Mouse (Mus musculus) left cerebral cortex, postnatal 4 days (tissue): ENCODE measurements around the gene Aldh3b1. TPM values are rescaled to one million over a fixed set of nuclear protein-coding genes. Genes with fewer than 3 reads are reported as not detected.

ENCODE experiments used
- DNase-seq: peaks from one replicate; pipeline ENCODE4 v3.0.0-alpha.2; 2022
- intact Hi-C: fragments of 180-260 bp; cut with DNase I; formaldehyde crosslinking; loops from one replicate; pipeline ENCODE4 v1.15.1; 2025
- total RNA-seq, 2 experiments: library from RNA; stranded (reverse); gene quantifications; 2 replicates each; pipeline ENCODE4 v1.2.3; 2021

Aldh3b1 gene
- total RNA-seq, 2 experiments from 2014 or later, result 1.5 to 1.9 TPM

DNA sequence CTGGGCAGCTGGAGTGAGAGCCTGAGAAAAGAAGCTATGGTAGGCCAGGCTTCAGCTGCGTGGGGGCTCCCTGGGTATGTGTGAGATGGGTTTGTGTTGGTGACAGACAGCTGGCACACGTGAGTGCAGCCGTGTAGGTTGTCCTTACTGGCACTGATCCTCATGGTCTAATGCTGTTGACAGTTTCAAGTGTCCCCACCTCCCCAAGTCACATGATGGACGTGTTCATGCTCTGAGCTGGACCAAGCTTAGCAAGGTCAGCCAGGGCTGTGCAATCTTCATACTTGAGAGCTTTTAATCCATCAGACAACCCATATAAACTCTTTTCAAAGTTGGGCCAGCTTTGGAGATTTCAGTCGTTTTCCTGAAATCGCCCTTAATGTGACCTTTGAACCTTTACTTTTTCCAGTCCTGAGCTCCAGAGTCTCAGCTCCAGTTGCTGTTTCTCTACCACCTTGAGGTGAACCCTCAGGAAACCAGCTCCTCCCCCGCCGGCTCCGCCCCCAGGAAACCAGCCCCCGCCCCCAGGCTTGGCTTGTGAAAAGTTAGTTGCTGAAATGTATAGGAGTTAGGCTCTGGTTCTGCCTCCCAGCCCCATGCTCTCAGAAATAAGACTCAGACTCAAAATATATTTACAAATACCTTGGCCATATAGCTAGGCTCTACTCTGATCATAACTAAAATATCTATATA lies 16.4 kb upstream of the Aldh3b1 start:
- intact Hi-C loops, result no loop called here
- no peak for DNase-seq

DNA sequence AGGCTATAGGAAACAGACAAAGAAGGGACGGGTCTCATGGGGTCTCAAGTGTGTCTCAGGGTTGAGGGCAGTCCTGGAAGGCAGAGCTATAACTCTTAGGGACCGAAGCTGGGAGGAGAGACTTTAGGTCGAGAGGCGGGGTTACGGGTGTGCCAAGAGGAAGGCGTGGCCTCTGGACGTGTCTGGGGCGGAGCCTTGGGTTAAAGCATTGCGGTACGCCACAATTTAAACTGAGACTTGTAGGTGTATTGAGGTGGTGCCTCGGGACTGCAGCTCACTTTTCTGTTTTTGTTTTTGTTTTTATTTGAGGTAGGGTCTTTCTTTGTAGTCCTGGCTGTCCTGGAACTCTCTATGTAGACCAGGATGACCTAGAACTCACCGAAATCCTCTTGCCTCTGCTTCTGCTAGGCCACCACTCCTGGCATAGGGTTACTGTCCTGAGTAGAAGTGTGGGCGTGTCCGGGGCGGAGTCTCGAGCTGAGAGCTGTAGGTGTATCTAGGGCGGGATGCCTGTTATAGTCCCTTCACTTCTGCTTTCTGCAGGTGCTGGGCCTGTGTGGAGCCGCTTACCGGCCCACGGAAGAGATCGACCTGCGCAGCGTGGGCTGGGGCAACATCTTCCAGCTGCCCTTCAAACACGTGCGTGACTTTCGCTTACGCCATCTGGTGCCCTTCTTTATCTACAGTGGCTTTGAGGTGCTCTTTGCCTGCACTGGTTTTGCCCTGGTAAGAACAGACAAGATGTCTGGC lies 13.6 kb upstream of the Aldh3b1 start:
- intact Hi-C loops, result no loop called here
- DNase-seq, result no peak

DNA sequence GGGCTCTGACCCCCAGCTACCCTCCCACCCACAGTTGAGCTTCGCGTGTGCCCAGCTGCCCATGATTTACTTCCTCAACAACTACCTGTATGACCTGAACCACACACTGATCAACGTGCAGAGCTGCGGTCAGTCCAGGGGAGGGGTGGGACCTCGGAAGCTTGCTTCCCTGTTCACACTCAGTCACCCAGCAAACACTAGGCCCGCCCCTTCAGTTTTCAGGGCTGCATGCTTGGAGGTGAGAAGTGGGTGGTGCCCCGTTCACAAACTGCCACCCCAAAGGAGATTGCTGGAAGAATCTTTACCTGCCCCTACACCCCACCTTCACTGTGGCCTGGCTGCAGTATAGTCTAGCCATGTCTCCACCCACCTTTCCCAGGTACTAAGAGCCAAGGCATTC lies 12.7 kb upstream of the Aldh3b1 start:
- DNase-seq, result no peak
- intact Hi-C loops, result no loop called here

DNA sequence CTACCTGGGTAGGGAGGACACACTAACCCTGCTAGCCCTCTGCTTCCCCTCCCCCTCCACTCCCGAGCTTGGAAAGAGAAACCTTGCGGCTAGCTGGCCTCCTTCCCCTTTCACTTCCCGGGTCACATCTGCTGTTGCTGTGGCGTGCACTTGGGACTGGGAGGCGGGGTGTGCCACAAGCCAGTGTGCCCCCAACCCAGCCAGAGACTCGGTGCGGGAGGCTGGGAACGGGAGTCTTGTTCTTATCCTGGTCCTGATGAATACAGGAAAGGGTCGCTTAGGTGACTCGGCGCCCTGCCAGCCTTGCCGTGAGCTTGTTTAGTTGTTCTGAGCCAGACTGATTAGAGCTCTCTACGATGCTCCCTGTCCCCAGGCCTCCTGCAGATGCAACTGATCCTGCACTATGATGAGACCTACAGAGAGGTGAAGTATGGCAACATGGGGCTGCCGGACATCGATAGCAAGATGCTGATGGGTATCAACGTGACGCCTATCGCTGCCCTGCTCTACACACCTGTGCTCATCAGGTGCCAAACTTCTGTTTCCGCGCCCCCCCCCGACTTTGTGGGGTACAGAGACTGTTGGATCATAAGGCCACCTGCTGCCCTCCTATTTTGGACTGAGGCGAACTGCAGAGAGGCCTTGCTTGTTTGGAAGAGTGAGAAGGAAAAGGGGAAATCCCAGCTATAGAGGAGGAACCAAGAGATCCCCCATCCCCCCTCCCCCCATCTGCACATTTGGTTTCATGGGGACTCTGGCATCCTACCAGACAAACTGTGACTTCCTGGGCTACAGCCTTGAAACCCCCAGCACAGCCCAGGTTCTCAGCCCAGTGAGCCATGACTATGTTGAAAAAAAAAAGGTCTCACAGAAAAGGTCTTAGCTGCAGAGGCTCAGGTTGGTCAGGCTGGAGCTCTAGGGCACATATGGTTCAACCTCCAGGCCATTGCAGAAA lies 6.6 kb upstream of the Aldh3b1 start:
- intact Hi-C loops, result no loop called here
- DNase-seq, result peak; percentile 41

DNA sequence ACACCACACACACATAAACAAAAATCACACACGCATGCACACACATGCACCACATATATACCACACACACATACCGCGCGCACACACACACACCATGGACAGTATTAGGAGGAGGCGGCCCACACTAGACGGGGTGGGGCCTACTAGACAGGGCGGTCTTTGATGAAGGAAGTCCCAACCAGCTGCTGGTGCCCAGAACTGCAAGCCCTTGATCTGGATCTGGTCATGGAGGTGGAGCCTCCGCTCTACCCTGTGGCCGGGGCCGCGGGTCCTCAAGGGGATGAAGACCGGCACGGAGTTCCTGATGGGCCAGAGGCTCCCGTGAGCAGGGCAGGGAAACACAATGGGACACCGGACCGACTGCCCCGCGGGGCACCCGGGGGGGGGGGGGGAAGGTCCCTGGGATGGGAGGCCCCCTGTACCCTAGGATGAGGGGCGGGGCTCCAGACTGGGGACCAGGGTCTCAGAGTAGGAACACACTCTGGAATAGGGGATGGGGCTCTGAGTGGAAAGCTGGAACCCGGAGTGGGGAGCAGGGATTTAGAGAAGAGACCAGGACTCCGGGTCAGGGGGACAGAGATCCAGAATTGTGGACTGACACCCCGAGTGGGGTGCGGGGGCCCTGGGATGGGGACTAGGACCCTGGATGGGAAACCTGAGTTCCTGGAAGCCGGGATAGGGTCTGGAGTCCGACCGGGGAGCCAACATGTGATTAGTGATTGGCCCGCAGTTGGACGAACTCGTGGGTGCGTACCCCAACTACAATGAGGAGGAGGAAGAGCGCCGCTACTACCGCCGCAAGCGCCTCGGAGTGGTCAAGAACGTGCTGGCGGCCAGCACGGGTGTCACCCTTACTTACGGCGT lies 5.7 kb upstream of the Aldh3b1 start, which contains the start of gene Unc93b1:
Unc93b1 (plus strand) TSS at position 155 of the 864 bp plus-strand sequence.
- DNase-seq, result no peak
- intact Hi-C loops, result no loop called here

DNA sequence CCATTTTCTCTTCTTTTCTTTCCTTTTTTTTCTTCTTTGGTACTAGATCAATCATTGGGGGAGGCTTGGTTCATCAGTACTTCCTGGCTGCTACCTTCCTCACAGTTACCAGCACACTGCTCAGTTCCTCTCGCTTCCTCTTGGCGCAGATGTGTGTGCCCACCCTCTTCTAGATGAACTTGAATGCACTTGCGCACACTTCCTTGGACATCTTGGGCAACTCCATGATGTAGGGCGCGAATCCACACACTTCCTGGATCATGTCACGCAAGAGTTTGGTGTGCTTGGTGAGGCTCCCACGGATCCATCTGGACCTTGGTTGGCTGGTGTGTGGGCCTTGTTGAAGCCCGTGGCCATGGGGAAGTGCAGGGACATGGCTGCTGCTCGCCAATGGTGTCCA lies 2.1 kb upstream of the Aldh3b1 start:
- no peak for DNase-seq

DNA sequence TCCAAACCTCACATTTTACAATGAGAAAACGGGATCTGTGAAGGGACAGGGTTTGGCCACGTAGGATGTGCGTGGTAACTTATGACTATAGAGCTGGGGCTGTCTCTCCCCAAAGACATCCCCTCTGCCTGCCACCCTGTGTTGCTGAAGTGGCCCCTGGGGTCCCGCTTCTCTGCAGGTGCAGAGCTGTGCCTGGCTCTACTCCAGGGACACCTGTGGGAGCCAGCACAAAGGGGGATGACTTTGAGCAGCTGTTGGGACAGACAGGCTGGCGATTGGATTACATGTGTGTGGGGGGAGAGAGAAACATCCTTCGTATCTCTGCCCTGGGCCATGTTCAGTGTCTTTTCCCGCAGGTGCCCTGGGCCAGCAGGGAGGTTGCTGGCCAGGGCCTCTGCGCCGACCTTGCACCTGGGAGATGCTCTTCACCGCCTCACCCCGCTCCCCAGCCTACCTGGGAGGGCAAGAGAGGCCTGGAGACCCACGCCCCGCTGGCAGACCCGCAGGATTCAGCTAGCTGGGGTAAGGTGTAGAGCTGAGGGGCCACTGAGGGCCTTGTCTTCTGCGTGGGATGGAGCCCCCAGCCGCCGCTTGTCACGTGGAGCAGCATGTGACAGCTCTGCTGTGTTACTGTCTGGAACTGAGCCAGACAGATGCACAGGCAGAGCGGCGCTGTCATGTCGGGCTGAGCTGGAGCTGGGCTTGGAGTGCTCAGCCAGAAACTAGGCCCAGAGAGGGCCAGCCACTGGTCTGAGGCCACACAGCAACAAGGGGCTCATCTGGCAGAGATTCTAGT lies 852 bp upstream of the Aldh3b1 start:
- intact Hi-C loops, result no loop called here
- no peak for DNase-seq

More for the DNA sequence above, 2.1 kb upstream of the Aldh3b1 start:
- intact Hi-C loops, result no loop called here

DNA sequence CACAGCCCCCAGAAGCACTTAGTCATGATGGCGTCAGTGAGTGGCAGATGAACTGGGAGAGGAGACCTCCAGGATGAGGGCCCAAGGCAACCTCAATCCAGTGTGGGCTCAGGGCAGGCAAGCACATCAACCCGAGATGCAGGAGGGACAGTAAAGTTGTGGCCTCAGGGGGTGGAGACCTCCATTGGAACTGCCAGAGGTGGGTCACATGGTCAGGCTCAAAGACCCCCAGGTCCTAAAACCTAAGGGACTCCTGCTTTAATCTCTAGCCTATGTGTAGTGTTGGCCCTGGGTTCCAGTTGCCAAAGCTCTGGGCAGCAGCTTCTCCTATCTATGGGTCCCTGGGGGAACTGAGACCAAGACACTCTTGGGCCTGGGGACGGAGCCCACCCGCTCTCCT lies 829 bp downstream of the Aldh3b1 start:
- no peak for DNase-seq
- intact Hi-C loops, result no loop called here

DNA sequence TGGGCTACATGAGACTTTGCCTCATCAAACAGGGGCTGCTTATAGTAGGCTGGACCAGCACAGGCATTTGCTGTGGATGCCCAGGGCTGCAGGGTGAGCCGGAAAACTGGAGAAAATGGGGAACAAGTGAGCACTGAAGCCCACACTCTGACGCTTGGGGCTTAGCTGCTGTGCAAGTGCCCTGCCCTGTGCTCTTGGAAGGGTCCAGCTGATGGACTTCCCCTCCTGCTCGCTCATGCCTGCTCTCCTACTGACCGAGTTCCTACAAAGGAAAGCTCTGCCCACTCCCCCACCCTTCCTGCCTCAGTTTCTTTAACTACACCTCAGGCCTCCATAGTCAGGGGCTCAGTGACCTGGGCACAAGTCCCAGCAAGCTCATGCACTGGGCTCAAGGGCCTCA lies 1.6 kb downstream of the Aldh3b1 start:
- intact Hi-C loops, result no loop called here
- no peak for DNase-seq

DNA sequence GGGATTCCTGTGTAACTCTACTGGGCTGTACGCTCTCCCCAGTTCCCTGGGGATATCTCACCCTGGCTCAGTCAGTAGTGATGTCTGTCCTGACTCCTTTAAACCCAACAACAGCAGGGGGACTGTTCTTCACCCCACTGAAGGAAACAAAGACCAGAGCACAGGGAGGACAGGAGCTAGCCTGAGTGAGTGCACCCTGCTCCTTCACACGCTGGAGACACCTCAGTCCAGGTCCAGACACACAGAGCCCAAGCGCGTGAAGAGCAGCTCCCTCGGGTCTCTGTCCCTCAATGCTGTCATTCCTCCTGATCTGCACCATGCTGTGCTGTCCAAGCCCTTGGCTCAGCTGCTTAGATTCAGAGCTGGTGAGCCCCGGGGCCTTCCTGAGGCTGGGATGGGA lies 2.9 kb downstream of the Aldh3b1 start:
- DNase-seq, result no peak
- intact Hi-C loops, result no loop called here

DNA sequence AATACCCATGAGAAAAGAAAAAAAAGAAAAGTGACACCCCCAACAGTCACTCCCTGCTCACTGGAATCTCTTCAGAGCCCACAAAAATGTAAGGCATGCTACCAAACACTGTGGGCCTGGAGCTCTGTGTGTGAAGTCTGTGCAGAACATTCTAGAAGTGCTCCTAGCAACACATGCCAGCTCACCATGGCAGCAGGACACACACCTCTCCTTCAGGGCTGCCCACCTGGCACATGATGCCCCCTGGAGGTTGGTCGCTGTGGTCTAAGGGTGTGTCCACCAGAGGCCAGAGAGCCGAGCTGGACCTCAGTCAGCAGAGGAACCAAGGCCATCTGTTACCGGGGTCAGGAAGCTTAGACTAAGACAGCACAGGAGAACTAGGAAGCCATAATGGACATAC lies 3.3 kb downstream of the Aldh3b1 start:
- intact Hi-C loops, result no loop called here
- DNase-seq, result no peak

DNA sequence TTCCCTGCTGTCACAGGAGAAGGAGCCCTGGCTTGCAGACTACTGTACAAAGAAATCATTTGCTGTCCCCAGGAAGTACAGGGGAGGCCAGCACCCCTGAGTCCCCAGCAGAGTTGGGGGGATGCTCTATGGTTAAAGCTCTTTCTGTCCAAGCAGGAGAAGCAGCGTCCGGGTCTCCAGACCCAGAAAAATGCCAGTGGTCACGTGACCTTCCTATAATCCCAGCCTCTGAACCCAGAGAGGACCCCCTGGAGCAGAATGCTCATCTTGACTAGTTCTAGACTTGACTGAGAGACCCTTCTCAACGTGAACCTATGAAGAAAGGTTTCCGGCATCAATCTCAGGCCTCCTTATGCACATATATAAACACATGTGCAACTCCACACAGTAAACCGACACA lies 3.7 kb downstream of the Aldh3b1 start:
- intact Hi-C loops, result no loop called here
- DNase-seq, result no peak

DNA sequence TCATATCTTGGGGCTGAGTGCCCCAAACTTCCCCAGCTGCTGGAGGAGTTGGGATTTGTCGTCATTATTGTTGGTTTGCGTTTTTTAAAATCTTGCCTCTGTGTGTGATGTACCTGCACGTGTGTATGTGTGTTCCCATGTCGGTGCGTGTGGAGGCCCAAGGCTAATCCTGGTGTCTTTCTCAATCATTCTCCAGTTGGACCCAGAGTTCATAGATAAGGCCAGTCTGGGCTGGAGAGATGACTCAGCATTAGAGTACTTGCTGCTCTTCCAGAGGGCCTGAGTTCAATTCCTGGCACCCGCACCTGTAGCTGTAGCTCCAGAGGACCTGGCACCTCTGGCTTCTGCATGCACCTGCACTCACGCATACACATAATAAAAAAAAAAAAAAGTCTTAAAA lies 4.7 kb downstream of the Aldh3b1 start:
- intact Hi-C loops, result no loop called here
- no peak for DNase-seq

DNA sequence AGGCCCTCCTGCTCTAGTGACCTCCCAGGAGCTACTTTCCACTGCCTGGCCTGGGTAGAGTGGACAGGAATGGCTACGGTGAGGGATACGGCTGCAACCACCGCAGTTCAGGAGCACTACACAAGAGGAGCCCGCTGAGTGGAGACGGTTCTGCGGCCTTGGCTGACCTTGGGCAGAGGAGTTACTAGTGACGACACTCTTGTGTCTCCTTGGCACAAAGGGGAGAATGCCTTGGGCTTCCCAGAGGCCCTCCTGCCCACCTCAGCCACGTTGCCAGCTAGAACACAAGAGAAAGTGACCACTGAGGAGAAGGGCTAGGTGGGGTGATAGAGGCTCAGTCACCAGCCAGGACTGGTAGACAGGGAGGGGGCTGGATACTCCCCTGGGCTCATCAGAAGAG lies 5.4 kb downstream of the Aldh3b1 start:
- DNase-seq, result no peak
- intact Hi-C loops, result no loop called here

DNA sequence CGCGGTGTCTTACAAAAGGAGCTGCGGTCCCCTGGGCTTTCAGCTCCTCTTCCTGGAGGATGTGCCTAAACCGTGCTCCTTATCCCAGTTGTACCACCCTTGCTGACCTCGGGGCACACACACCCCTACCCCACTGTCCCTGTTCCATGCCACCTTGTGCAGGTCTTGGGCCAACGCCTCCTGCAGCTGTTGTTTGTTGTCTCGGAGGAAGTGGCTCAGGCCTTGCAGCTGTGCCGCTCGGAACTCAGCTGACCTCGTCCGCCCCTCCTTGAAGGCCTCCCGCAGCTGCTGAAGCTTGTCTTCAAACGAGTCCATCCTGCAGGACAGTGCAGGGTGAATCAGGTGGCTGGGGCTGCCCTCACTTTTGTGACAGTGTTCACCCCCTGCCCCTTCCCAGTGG lies 6.0 kb downstream of the Aldh3b1 start:
- intact Hi-C loops, result no loop called here
- DNase-seq, result no peak

DNA sequence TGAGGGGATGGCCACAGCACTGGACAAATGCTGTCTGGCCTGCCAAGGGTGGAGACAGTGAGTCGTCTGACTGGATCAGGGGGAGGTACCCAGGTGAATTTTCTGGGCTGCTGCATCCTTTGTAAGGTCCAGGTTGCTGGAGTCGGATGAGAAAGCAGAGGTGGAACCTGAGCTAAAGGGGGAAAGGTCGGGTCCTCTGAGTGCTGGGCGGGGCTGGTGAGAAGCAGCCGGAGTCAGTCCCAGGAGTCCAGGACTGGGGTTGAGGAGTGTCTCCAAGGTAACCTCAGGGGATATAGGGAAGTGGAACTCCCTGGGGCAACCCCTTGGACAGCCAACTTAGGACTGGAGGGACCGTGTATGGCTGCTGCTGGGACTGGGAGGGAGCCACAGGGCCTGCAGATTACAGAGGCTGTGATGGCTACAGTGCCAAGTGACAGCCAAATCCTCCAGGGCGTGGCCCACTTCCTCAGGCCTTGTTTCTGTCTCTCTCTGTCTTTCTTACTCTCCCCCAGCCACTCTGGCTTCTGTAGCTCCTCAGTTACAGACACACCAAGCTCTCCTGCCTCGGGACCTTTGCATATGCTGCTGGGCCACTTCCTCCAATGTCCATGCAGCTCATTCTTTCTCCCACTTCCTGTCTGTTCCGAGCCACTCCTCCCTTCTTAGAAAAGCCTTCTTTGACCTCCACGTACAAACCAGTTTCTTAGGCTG lies 6.8 kb downstream of the Aldh3b1 start:
- intact Hi-C loops, result no loop called here
- DNase-seq, result no peak

DNA sequence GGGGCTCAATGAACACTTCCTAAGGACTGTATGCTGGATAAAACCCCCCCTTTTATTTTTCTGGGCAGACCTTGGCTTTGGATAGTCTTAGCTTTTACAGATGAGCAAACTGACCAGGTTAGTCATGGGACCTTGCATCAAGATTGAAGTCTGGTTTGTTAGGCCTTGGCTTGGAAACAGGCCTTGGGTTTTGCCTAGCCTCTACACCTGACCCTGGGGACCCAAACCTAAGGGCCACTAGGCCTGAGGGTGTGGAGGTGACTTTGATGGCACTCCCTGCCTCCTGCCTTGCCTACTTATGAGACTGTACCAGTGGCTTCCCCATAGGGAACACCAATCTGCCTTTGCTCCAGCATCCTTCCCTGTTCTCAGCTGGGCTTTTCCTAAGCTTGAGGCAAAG lies 9.7 kb downstream of the Aldh3b1 start:
- no peak for DNase-seq
- intact Hi-C loops, result no loop called here

DNA sequence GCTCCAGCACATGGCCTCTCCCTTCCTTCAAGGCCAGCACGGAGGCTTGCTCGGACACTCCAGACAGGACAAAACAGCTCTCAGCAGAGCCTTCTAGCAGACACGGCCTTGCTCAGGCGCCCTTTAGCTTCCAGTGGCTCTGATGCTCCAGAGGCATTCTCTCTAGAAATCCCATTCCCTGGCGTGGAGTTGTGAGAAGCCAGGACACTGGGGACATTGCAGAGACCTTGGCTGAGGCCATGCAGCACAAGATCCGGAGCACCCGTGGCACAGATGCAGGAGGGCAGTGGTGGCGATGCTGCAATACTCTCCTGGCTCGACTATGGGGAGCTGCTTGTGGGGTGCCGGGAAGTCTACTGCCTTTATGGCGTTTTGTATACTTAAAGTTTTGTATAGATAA lies 12.9 kb downstream of the Aldh3b1 start:
- intact Hi-C loops, result no loop called here
- DNase-seq, result no peak

DNA sequence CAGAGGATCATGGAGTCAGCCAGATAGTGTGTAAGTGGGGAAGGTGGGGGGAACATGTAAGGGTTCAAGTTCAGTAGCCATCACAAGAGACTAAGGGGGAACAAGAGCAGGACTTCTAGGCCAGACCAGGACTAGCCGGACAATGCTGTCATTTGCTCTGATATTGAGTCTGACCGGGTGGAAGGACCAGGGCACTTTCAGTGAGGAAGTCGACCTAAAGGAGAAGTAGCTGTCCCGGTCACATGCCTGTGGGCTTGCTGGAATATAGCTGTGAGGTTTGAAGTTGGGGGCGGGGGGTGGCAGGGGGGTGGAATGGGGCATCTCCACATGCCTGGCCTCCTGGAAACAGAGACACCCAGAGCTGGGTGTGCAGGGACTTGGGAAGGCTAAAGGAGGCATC lies 15.1 kb downstream of the Aldh3b1 start:
- intact Hi-C loops, result no loop called here
- DNase-seq, result no peak
